Mouse (Mus musculus): Measurements from ENCODE around the gene Abca1. TPM values are rescaled to one million over a fixed set of nuclear protein-coding genes. Genes with fewer than 3 reads are reported as not detected.

Abca1 gene
- 10.0 and 10.3 TPM in 2 replicates for polyA plus RNA-seq (2015; fragmentation: Nextera tagmentation; extraction: Ambion mirVana)

DNA sequence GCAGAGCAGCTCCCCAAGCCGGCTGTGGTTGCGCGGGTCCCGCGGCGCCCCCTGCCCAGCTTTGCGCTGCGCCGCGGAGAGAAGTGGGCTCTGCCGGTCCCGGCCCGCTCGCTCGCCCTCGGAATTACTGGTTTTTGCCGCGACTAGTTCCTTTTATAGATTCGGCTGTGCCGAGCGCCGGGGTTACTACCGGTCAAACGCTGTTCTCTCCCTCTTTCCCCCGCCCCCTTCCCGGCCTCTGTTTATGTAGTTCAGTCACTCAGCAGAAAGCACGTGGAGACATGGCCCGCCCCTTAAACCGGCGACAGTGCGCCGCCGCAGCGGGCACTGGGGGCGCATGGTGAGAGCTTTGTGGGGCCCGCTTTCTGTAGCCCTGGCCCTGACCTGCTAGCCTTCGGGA is at the start of gene Abca1:
TSS of gene Abca1 (minus strand) at position 129 of the 400 bp plus-strand sequence.
- Histone ChIP-seq H3K27me3 (peaks cover 19% of the 10 kb centered on the region), H3K27ac (peak within 1 kb of the TSS; percentile 74), H3K4me2 (peak within 1 kb of the TSS; percentile 87), H3K4me3 (peak within 1 kb of the TSS; percentile 66), H3K4me1 (replicated peaks) (peaks cover 16% of the 10 kb centered on the region), H3K9ac (peak within 1 kb of the TSS; percentile 72), H3K36me3 (no peaks in the 10 kb centered on the region), H3K9me3 (no peaks in the 10 kb centered on the region)
- WGBS: under 1% methylated on average over 37 of the region's 37 CpGs
- peak; percentile 96 for ATAC-seq (ENCODE audit: low FRiP score)

DNA sequence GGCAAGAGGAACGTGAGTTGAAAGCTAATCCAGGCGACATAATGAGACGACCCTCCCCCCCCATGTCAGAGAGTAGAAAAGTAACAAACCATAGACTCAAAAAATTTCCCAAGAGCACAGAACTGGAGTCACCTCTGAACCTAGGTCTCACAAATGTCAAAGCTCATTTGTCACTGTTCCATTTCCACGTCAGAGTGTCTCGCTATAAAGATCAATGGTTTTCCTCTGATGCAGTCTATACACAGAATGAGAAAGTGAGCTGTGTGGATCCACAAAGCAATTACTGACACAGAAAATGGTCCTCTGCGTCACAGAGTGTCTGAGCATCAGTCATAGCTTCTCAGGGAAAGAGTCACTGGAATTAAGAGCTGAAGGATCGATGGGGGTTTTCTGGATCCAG is 44.8 kb upstream of the Abca1 start:
- Histone ChIP-seq H3K4me2 (no peak overlapping the region), H3K4me3 (no peak overlapping the region), H3K9ac (no peak overlapping the region), H3K27ac (no peak overlapping the region), H3K9me3 (no peaks in the 10 kb centered on the region), H3K27me3 (no peaks in the 10 kb centered on the region), H3K4me1 (replicated peaks) (0 out of 2 replicates have a peak, but pooled peaks cover 5% of the 10 kb centered on the region), H3K36me3 (no peaks in the 10 kb centered on the region)
- ATAC-seq (ENCODE audit: low FRiP score): no peak
- 55% methylated on average over 7 of the region's 7 CpGs for WGBS

GRCm38 (mm10) chr4:53203595-53204400 is 44.1 kb upstream of the Abca1 start:
- Histone ChIP-seq H3K9me3 (no peaks in the 10 kb centered on the region), H3K27me3 (no peaks in the 10 kb centered on the region), H3K36me3 (no peaks in the 10 kb centered on the region), H3K9ac (no peak overlapping the region), H3K4me3 (no peak overlapping the region), H3K27ac (no peak overlapping the region), H3K4me2 (no peak overlapping the region), H3K4me1 (replicated peaks) (0 out of 2 replicates have a peak, but pooled peaks cover 5% of the 10 kb centered on the region)
- no peak for ATAC-seq (ENCODE audit: low FRiP score)
- WGBS: 57% methylated on average over 15 of the region's 15 CpGs

GRCm38 (mm10) chr4:53200276-53200675 is 40.6 kb upstream of the Abca1 start:
- no peak overlapping the region for H3K4me2 ChIP-seq
- no peak overlapping the region for H3K4me3 ChIP-seq
- 93% methylated on average over 1 of the region's 1 CpGs for WGBS
- peaks cover 14% of the 10 kb centered on the region for H3K4me1 ChIP-seq (replicated peaks)
- H3K36me3 ChIP-seq: no peaks in the 10 kb centered on the region
- H3K9ac ChIP-seq: no peak overlapping the region
- no peak for ATAC-seq (ENCODE audit: low FRiP score)
- no peak overlapping the region for H3K27ac ChIP-seq
- no peaks in the 10 kb centered on the region for H3K9me3 ChIP-seq
- H3K27me3 ChIP-seq: no peaks in the 10 kb centered on the region

DNA sequence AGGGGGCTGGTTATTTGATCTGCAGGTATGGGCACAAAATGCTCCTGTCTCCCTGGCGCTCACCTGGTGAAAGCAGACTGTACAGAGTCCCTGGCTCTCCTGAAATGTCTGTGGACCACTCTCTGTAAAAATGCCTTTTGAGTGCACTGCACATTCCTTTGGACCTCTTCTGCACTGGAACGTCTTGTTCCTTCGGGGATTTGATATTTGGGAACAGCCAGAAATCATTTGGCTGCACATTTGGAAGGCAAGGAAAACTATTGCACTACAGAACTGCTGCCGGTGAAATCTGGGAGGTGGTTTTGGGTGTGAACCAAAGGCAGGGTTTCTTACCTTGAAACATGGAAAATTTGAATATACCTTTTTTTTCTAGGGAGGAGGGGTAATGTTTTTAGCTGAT is 38.1 kb upstream of the Abca1 start:
- H3K27ac ChIP-seq: no peak overlapping the region
- H3K4me2 ChIP-seq: no peak overlapping the region
- peaks cover 9% of the 10 kb centered on the region for H3K4me1 ChIP-seq (replicated peaks)
- no peaks in the 10 kb centered on the region for H3K27me3 ChIP-seq
- no peak overlapping the region for H3K4me3 ChIP-seq
- no peak for ATAC-seq (ENCODE audit: low FRiP score)
- no peaks in the 10 kb centered on the region for H3K9me3 ChIP-seq
- 90% methylated on average over 4 of the region's 4 CpGs for WGBS
- no peak overlapping the region for H3K9ac ChIP-seq
- H3K36me3 ChIP-seq: no peaks in the 10 kb centered on the region

- peak overlapping the region; percentile 72 for H3K27ac ChIP-seq
- H3K4me3 ChIP-seq: peak overlapping the region; percentile 45
- WGBS: 15% methylated on average over 24 of the region's 24 CpGs
Measured at GRCm38 (mm10) chr4:53196058-53196771, 36.5 kb upstream of the Abca1 start.

GRCm38 (mm10) chr4:53187071-53187470 is 27.4 kb upstream of the Abca1 start:
- no peaks in the 10 kb centered on the region for H3K27me3 ChIP-seq
- H3K4me2 ChIP-seq: no peak overlapping the region
- H3K36me3 ChIP-seq: no peaks in the 10 kb centered on the region
- H3K9ac ChIP-seq: no peak overlapping the region; the same call in 1 of the 2 replicates
- H3K9me3 ChIP-seq: no peaks in the 10 kb centered on the region
- ATAC-seq (ENCODE audit: low FRiP score): no peak
- H3K4me3 ChIP-seq: no peak overlapping the region
- H3K27ac ChIP-seq: peak overlapping the region; percentile 68
- WGBS: 39% methylated on average over 4 of the region's 4 CpGs
- H3K4me1 ChIP-seq (replicated peaks): 0 out of 2 replicates have a peak, but pooled peaks cover 3% of the 10 kb centered on the region

More at GRCm38 (mm10) chr4:53196058-53196771, 36.5 kb upstream of the Abca1 start:
- Histone ChIP-seq H3K9me3 (no peaks in the 10 kb centered on the region), H3K9ac (peak overlapping the region; percentile 53), H3K4me2 (peak overlapping the region; percentile 54), H3K27me3 (no peaks in the 10 kb centered on the region), H3K4me1 (replicated peaks) (peaks cover 9% of the 10 kb centered on the region), H3K36me3 (no peaks in the 10 kb centered on the region)
- peak; percentile 98 for ATAC-seq (ENCODE audit: low FRiP score)

DNA sequence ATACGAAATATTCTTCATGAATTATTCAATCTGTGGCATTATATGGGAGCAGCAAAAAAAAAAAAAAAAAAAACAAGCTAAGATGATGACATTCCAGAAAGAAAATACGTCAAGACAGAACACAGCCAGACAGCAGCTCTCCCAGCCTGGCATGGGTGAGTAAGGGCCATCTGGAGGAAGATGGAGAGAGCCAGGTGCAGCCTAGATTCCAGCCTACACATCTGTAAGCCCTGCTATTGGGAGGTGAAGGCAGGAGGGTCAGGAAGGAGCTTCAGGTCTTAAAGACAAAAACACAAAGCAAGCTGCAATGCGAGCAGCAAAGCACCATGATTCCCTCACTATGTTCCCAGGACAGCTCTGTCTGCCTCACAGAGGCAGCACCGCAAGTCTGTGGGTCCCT is 26.9 kb upstream of the Abca1 start:
- no peak overlapping the region for H3K4me2 ChIP-seq
- WGBS: 53% methylated on average over 4 of the region's 4 CpGs
- H3K9me3 ChIP-seq: no peaks in the 10 kb centered on the region
- H3K36me3 ChIP-seq: no peaks in the 10 kb centered on the region
- 0 out of 2 replicates have a peak, but pooled peaks cover 3% of the 10 kb centered on the region for H3K4me1 ChIP-seq (replicated peaks)
- no peak overlapping the region for H3K4me3 ChIP-seq
- H3K9ac ChIP-seq: no peak overlapping the region
- no peak for ATAC-seq (ENCODE audit: low FRiP score)
- peak overlapping the region; percentile 68; the same call in 1 of the 2 replicates for H3K27ac ChIP-seq
- H3K27me3 ChIP-seq: no peaks in the 10 kb centered on the region

DNA sequence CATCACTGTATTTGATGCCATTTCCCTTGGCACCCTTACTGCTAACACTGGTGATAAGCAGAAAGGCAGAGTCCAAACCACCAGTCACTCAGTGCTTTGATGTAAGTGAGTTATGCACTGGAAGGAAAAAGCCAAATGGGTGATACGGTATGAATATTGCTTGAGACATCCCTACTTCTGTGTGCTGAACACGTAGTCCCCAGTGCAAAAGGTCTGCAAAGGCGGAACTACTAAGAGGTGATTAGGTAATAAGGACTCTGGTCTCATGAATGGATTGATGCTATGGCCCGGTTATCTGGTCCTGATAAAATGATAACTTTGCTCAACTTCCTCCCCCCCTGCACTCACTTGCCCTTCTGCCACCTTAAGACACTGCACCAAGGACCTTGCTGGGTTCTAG is 26.4 kb upstream of the Abca1 start:
- Histone ChIP-seq H3K9me3 (no peaks in the 10 kb centered on the region), H3K4me2 (no peak overlapping the region), H3K9ac (no peak overlapping the region), H3K27ac (peak overlapping the region; percentile 68; the same call in 1 of the 2 replicates), H3K4me3 (no peak overlapping the region), H3K4me1 (replicated peaks) (0 out of 2 replicates have a peak, but pooled peaks cover 3% of the 10 kb centered on the region), H3K27me3 (no peaks in the 10 kb centered on the region), H3K36me3 (no peaks in the 10 kb centered on the region)
- ATAC-seq (ENCODE audit: low FRiP score): no peak
- 92% methylated on average over 4 of the region's 4 CpGs for WGBS

DNA sequence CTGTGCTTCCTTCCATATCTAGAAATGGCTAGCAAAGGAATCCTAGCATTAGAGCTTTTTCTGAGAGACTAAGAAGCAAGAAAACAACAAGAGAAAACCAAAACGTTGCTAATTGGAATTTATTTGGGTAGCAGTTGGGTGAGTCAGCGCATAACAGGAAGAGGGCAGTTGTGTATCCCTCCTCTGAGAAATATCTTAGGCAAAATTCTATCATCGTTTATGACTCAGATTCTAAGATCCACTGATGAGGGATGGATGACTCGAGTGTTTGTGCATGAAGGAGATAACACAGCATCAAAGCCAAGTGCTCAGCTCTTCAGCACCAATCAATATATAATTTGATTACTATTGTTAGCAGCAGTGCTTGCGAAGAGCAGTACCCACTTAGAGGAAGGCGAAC is 21.8 kb upstream of the Abca1 start:
- ATAC-seq (ENCODE audit: low FRiP score): no peak
- Histone ChIP-seq H3K27ac (no peak overlapping the region), H3K9me3 (no peaks in the 10 kb centered on the region), H3K36me3 (no peaks in the 10 kb centered on the region), H3K9ac (no peak overlapping the region), H3K4me3 (no peak overlapping the region), H3K4me2 (no peak overlapping the region), H3K4me1 (replicated peaks) (no peaks in the 10 kb centered on the region), H3K27me3 (no peaks in the 10 kb centered on the region)
- 82% methylated on average over 6 of the region's 6 CpGs for WGBS

- 82% methylated on average over 10 of the region's 10 CpGs for WGBS
- ATAC-seq (ENCODE audit: low FRiP score): no peak
- H3K9ac ChIP-seq: no peak overlapping the region
Measured at GRCm38 (mm10) chr4:53179308-53179820, 19.7 kb upstream of the Abca1 start.

GRCm38 (mm10) chr4:53178489-53178888 is 18.8 kb upstream of the Abca1 start:
- ATAC-seq (ENCODE audit: low FRiP score): no peak
- Histone ChIP-seq H3K27me3 (no peaks in the 10 kb centered on the region), H3K9ac (no peak overlapping the region), H3K4me3 (no peak overlapping the region), H3K4me1 (replicated peaks) (no peaks in the 10 kb centered on the region), H3K4me2 (no peak overlapping the region), H3K9me3 (no peaks in the 10 kb centered on the region), H3K36me3 (no peaks in the 10 kb centered on the region), H3K27ac (no peak overlapping the region)
- 92% methylated on average over 7 of the region's 7 CpGs for WGBS

More at GRCm38 (mm10) chr4:53179308-53179820, 19.7 kb upstream of the Abca1 start:
- H3K36me3 ChIP-seq: no peaks in the 10 kb centered on the region
- H3K9me3 ChIP-seq: no peaks in the 10 kb centered on the region
- H3K4me3 ChIP-seq: no peak overlapping the region
- H3K4me1 ChIP-seq (replicated peaks): no peaks in the 10 kb centered on the region
- no peaks in the 10 kb centered on the region for H3K27me3 ChIP-seq
- H3K27ac ChIP-seq: no peak overlapping the region
- H3K4me2 ChIP-seq: no peak overlapping the region
